Mouse (Mus musculus) limb, embryonic 10.5 days (tissue): ENCODE results near the gene Vkorc1. TPM values are rescaled to one million over a fixed set of nuclear protein-coding genes. Genes with fewer than 3 reads are reported as not detected.

Experiments
- DNase-seq: peaks from one replicate; pipeline ENCODE4 v3.0.0-alpha.2; 2017; ENCODE audit warnings: low spot score
- H3K27ac ChIP-seq: fragments of 300-500 bp; sonication (generic); 2 replicates; pipeline ENCODE4 v1.5.1; 2016; ENCODE audit warnings: mild to moderate bottlenecking
- H3K27me3 ChIP-seq: fragments of 300-500 bp; sonication (generic); 2 replicates; pipeline ENCODE4 v1.6.1; 2016; ENCODE audit warnings: low read depth, mild to moderate bottlenecking; ENCODE audit not compliant: poor library complexity, severe bottlenecking
- H3K36me3 ChIP-seq: fragments of 300-500 bp; sonication (generic); 2 replicates; pipeline ENCODE4 v1.6.1; 2016; ENCODE audit warnings: mild to moderate bottlenecking, moderate library complexity
- H3K4me1 ChIP-seq: fragments of 300-500 bp; sonication (generic); 2 replicates; pipeline ENCODE4 v1.6.1; 2016
- H3K4me3 ChIP-seq: fragments of 300-500 bp; sonication (generic); 2 replicates; pipeline ENCODE4 v1.5.1; 2016; ENCODE audit warnings: mild to moderate bottlenecking, moderate library complexity
- H3K9me3 ChIP-seq: fragments of 300-500 bp; sonication (generic); replicated peaks from 2 replicates; pipeline ENCODE4 v1.6.1; 2016; ENCODE audit warnings: mild to moderate bottlenecking
- WGBS: fragments of 180-500 bp; shearing (Covaris S2); methylation state at CpG from one replicate; pipeline ENCODE4 v1.1.7; 2016; 5-methylcytosine and 5-hydroxymethylcytosine counted together
- polyA plus RNA-seq: library from polyadenylated mRNA; unstranded; fragments of >200 nt; fragmentation: Nextera tagmentation; extraction: Ambion mirVana; gene quantifications from 2 replicates; pipeline ENCODE4 v1.2.1, GENCODE M21; 2016

The Vkorc1 gene
- polyA plus RNA-seq, 1 experiment from 2014 or later = 51.8 TPM

DNA sequence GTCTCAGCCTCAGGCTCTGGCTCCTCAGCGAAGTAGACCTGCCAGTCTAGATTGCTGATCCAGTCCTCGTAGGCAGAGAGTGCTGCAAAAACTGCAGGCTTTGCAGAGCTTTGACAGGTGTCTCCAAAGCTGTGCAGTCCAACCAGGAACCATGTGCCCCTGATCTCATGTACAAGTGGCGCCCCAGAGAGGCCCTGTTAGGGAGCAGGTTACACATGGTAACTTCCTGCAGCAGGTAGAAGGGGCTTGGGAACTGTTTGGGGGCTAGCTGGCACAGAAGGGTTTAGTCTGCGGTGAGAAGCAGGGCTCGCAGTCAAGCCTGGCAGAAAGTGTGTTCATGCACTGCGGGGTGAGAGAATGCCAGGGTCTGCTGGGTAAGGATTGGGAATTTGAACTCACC lies 8.9 kb downstream of the Vkorc1 start:
- no peak overlapping the region for H3K27ac ChIP-seq
- H3K4me1 ChIP-seq = peaks cover 9% of the 10 kb centered on the region; the same call in 1 of the 2 replicates
- 93% methylated on average over 6 of the region's 6 CpGs for WGBS
- H3K27me3 ChIP-seq = no peaks in the 10 kb centered on the region
- no peaks in the 10 kb centered on the region for H3K9me3 ChIP-seq
- DNase-seq = no peak
- H3K36me3 ChIP-seq = peaks cover 99% of the 10 kb centered on the region
- H3K4me3 ChIP-seq = no peak overlapping the region

DNA sequence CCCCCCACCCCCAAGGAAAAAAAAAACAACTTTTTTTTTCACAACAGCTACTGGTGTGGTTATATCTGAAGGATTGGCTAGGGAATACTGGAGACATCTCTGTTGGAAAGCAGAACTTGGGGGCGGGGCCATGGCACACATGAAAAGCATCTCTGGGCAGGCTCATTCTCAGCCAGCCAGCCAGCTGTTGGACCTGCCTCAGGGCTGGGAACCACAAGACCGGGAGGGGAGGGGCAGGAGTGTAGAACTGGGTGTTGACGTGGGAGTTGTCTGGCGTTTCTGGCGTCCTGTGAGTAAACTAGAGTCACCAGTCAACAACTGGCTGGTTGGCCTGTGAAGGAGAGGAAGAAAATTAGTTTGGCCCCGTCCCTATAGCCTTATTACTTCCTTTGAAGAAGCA lies 9.5 kb downstream of the Vkorc1 start:
- H3K4me1 ChIP-seq = peaks cover 9% of the 10 kb centered on the region; the same call in 1 of the 2 replicates
- no peaks in the 10 kb centered on the region for H3K27me3 ChIP-seq
- H3K36me3 ChIP-seq = peaks cover 99% of the 10 kb centered on the region
- no peak overlapping the region for H3K27ac ChIP-seq
- 71% methylated on average over 6 of the region's 6 CpGs for WGBS
- H3K4me3 ChIP-seq = no peak overlapping the region
- DNase-seq = no peak
- no peaks in the 10 kb centered on the region for H3K9me3 ChIP-seq

DNA sequence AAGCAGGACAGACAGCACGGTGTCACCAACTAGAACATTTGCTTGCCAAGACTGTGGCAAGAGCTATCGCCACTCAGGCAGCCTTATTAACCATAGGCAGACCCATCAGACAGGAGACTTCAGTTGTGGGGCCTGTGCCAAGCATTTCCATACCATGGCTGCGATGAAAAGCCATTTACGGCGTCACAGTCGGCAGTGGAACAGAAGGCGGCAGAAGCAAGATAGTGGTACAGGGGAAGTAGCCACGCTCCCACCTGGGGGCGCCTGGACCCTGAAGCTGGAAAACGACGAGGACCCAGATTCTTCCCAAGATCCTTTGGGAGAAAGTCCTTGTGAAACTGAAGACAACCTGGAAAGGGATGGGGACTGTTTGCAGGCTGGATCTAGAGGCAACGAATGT lies 15.0 kb downstream of the Vkorc1 start:
- peaks cover 81% of the 10 kb centered on the region for H3K36me3 ChIP-seq
- WGBS = 89% methylated on average over 12 of the region's 12 CpGs

DNA sequence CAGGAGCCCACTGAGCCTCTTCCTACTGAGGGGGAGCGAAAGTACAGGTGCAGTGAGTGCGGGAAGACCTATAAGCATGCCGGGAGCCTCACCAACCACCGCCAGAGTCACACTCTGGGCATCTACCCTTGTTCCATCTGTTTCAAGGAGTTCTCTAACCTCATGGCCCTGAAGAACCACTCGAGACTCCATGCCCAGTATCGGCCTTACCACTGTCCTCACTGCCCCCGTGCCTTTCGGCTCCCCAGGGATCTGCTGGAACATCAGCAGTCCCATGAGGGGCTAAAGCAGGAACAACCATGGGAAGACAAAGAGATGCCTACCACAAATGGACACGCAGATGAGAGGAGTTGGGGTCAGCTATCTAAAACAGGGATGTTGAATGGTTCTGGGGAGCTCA lies 16.1 kb downstream of the Vkorc1 start:
- no peak for DNase-seq
- H3K36me3 ChIP-seq = peaks cover 69% of the 10 kb centered on the region
- WGBS = 96% methylated on average over 9 of the region's 9 CpGs
- H3K4me3 ChIP-seq = no peak overlapping the region
- H3K27me3 ChIP-seq = no peaks in the 10 kb centered on the region
- H3K9me3 ChIP-seq = no peaks in the 10 kb centered on the region
- H3K4me1 ChIP-seq = peaks cover 20% of the 10 kb centered on the region
- no peak overlapping the region for H3K27ac ChIP-seq

More for the DNA sequence above, 15.0 kb downstream of the Vkorc1 start:
- DNase-seq = no peak
- Histone ChIP-seq H3K4me3 (no peak overlapping the region), H3K9me3 (no peaks in the 10 kb centered on the region), H3K27me3 (no peaks in the 10 kb centered on the region), H3K27ac (no peak overlapping the region), H3K4me1 (peaks cover 17% of the 10 kb centered on the region)

DNA sequence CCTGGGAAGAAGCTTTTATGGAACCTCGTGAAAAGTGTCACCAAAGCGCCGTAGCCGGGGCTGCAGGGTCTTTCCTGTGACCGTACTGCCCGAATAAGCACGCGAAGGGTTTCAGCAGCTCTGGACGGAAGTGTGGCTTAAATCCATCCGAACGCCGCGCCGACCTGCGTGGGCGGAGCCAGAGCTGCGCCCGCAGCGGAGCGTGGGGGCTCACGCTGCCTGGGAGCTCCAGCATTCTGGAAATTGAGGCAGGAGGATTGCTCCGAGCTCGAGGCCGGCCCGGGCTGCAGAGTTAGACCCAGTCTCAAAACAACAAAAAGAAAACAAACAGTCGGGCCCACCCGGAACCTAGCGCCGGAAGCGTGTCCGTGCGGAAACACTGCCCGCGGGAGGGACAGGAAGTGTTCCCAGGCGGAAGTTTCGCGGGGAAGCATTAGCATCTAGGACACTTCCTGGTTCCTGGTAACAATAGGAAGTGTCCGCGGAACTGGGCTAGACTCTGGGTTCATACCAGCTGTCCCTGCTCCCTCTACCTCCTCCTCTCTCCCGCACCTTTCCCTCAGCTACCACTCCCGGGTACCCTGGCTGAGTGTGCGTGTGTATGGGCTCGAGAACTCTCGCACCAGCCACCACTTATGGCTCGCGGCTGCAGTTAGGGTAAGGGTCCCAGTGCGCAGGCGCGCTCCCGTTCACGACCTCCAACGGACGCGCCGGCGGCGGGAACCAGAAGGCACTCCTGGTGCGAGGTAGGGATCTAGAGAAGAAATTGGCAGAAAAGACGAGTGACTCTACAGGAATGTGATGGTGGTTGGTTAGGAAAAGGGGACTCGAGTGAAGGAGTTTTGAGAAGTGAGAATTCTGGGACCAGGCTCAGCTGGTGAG lies 18.7 kb downstream of the Vkorc1 start, which contains the start of gene Zfp668:
Gene Zfp668, minus strand, starts transcription at position 362 of the 882 bp plus-strand sequence.
- H3K4me1 ChIP-seq = peaks cover 23% of the 10 kb centered on the region
- H3K4me3 ChIP-seq = peak within 1 kb of the TSS; percentile 94
- H3K36me3 ChIP-seq = peaks cover 65% of the 10 kb centered on the region
- DNase-seq = peak; percentile 97
- peak within 1 kb of the TSS; percentile 99 for H3K27ac ChIP-seq
- WGBS = under 1% methylated on average over 60 of the region's 60 CpGs
- no peaks in the 10 kb centered on the region for H3K9me3 ChIP-seq
- H3K27me3 ChIP-seq = no peaks in the 10 kb centered on the region

DNA sequence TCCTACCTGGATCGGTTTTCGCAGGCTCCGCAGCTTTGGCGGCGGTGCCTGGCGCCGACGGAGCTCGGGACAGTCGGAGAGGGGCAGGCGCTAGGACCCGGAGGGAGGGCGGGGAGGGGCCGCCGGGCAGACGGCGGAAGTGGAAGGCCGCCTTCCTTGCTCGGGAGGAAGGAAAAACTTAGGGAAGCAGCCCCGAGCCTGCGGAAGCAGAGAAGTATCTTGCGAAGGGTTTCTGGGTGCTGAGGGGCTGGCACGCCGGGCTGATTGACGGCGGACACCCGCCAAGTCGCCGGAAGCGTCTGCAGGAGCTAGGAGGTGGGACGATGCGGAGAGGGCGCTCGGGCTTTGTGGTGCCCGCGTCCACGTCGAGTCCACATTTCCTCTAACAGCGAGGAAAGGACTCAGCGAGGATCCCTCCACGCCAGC lies 19.4 kb downstream of the Vkorc1 start, which contains the start of gene Zfp646:
Gene Zfp646, plus strand, starts transcription at position 181 of the 426 bp plus-strand sequence.
- H3K27ac ChIP-seq = peak within 1 kb of the TSS; percentile 99
- peaks cover 65% of the 10 kb centered on the region for H3K36me3 ChIP-seq
- peak within 1 kb of the TSS; percentile 94 for H3K4me3 ChIP-seq
- H3K4me1 ChIP-seq = peaks cover 23% of the 10 kb centered on the region
- no peaks in the 10 kb centered on the region for H3K27me3 ChIP-seq
- peak; percentile 96 for DNase-seq
- no peaks in the 10 kb centered on the region for H3K9me3 ChIP-seq
- under 1% methylated on average over 41 of the region's 41 CpGs for WGBS

DNA sequence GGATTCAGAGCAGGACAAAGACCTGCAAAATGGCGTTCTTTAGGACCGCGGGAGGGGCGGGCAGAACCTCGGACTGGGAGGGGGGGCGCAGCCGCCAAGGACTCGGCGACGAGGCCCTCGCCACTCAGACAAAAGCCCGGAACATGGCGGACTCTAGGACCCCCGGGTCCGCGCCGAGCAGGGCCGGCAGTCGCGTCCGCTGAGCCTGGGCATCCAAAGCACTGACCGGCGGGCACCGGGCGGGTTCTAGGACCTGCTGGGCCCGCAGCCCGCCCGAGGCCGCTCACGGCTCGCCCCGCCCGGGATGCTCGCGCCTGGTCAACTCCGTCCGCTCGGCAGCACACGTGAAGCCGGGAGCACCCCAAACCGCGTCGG lies 19.8 kb downstream of the Vkorc1 start:
- under 1% methylated on average over 40 of the region's 43 CpGs for WGBS
- H3K36me3 ChIP-seq = peaks cover 65% of the 10 kb centered on the region
- peak; percentile 100 for DNase-seq
- no peaks in the 10 kb centered on the region for H3K27me3 ChIP-seq
- H3K4me3 ChIP-seq = peak overlapping the region; percentile 94
- H3K9me3 ChIP-seq = no peaks in the 10 kb centered on the region
- H3K4me1 ChIP-seq = peaks cover 23% of the 10 kb centered on the region
- peak overlapping the region; percentile 99 for H3K27ac ChIP-seq

DNA sequence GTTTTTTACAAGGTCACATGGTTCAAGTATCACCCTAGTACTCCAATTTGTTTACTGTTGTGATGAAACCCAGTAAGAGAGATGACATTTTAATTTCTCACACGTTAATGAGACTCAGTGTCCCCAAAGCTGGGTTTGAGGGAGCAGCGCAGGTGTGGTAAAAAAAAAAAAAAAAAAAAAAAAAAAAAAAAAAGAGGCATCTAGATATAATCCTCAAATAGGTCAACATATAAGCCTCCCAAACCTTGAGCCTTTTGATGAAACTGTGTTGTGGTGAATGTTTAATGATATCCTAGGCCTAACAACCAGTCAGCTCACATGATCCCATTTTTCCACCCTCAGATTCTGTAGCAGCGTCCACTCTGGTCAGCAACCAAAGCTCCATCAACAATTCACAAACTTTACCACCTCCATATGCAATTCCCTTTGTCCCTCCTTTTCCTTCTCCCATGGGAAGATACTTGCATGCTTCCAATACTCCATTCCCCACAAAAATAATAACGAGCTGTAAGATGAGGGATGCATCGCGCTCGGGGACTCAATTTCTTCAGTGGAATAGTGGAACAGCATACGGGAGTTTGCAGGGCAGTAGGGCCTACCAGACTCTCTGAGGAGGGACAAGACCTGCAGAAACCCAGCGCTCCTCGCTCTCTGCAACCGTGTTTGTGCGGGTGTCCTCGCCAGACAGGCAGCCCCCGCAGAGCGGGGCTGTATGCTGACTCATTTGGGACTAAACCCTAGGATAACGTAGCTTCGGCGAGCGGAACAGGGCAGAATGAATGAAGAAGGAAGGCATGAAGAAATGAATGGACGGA lies 20.4 kb downstream of the Vkorc1 start:
- Histone ChIP-seq H3K4me3 (peak overlapping the region; percentile 94), H3K4me1 (peaks cover 23% of the 10 kb centered on the region), H3K27ac (peak overlapping the region; percentile 99), H3K9me3 (no peaks in the 10 kb centered on the region), H3K36me3 (peaks cover 65% of the 10 kb centered on the region), H3K27me3 (no peaks in the 10 kb centered on the region)
- WGBS = 6% methylated on average over 20 of the region's 20 CpGs
- DNase-seq = no peak

DNA sequence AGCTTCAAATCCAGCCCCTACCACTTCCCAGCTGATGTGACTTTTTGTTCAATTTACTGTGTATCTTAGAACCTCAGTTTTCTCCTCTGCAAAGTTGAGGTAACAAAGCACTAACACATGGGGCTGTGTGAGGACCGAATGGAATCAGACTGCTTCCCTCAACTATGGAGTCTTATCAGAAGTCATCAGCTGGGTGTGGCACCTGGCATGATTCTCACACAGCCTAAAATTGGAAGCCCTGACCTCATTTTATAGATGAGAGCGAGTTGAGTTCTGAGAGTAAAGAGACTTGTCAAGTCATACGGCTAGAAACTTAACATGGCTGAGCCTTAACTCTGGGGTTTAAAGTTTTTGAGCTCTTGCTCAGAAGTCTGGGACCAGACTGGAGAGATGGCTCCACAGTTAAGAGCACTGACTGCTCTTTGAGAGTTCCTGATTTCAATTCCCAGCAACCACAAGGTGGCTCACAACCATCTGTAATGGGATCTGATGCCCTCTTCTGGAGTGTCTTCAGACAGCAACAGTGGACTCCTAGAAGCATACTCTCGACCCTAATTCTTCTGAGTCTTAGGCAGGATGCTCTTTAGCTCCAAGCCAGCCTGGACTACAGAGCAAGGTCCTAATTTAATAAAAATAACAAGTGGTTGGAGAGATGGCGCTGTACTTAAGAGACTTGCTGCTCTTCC lies 25.1 kb downstream of the Vkorc1 start:
- no peak overlapping the region for H3K4me3 ChIP-seq
- H3K4me1 ChIP-seq = peaks cover 15% of the 10 kb centered on the region
- H3K36me3 ChIP-seq = peaks cover 85% of the 10 kb centered on the region
- no peaks in the 10 kb centered on the region for H3K27me3 ChIP-seq
- WGBS = 84% methylated on average over 5 of the region's 5 CpGs
- DNase-seq = no peak
- H3K9me3 ChIP-seq = no peaks in the 10 kb centered on the region
- no peak overlapping the region for H3K27ac ChIP-seq

DNA sequence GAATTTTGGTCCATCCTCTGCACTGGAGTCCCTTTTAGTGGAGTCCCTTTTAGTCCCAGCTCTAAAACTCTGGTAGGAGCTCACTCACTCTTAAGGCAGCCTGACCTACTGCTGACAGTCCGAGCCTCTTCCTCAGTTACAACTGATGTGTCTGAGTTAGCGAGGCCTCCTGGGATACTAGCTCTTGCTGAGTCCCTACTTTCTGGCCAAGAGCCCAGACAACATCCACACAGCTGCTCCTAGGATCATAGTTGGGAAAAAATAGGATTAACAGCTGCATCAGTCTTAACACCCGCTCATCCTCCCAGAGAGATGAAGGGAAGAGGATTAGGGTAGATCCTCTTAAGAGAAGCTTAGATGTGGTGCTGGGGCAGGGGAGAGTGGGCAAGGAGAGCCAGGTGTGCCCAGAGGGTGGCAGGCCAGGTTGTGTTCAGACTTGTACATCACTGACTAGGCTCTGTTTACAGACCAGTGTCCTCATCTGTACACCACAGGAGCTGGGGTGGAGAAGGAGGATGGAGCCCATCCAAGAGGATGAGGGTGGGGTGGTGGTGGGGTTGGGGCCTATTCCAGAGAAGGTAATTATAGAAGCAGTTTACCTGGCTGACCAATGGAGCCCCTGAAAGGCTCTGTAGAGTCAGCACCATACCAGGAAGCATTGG lies 26.1 kb downstream of the Vkorc1 start:
- Histone ChIP-seq H3K27ac (no peak overlapping the region), H3K4me3 (no peak overlapping the region), H3K4me1 (peaks cover 12% of the 10 kb centered on the region), H3K36me3 (peaks cover 95% of the 10 kb centered on the region), H3K27me3 (no peaks in the 10 kb centered on the region), H3K9me3 (no peaks in the 10 kb centered on the region)
- no peak for DNase-seq
- WGBS = 88% methylated on average over 3 of the region's 3 CpGs

DNA sequence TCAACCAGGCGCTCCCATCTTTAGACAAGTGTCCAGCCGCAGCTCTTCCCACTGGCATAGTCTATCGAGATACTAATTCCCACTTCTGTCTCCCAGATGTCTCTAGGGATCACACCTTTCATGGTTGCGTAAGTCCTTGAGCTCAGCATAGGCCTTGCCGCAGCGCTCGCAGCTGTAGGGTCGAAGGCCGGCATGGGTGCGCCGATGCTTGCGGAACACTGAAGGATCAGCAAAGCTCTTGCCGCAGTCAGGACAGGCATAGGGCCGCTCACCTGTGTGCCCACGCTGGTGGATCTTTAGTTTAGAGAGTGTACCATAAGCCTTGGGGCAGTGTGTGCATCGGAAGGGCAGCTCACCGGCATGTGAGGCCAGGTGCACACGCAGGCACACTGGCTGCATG lies 27.8 kb downstream of the Vkorc1 start:
- Histone ChIP-seq H3K9me3 (no peaks in the 10 kb centered on the region), H3K4me3 (no peak overlapping the region), H3K27me3 (no peaks in the 10 kb centered on the region), H3K36me3 (peaks cover 81% of the 10 kb centered on the region), H3K27ac (no peak overlapping the region), H3K4me1 (no peaks in the 10 kb centered on the region)
- no peak for DNase-seq
- 97% methylated on average over 18 of the region's 18 CpGs for WGBS

DNA sequence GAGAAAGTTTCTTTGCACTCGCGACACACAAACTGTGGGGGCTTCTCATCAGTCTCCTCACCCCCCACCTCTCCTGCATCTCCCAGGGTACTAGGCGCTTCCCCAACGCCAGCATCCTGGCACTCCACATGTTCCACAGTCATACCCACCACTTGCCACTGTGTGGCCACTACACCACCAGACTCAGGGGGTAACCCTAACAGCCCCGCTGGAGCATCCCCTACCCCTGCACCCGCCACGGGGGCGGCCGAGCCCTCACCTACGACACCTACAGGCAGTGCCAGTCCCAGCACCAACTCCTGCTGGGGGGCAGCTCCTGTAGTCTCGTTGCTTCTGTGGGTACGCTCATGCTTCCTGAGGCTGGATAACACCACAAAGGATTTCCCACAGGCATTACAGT lies 29.0 kb downstream of the Vkorc1 start:
- peaks cover 71% of the 10 kb centered on the region for H3K36me3 ChIP-seq
- no peak for DNase-seq
- no peak overlapping the region for H3K4me3 ChIP-seq
- H3K27me3 ChIP-seq = no peaks in the 10 kb centered on the region
- 94% methylated on average over 12 of the region's 12 CpGs for WGBS
- H3K27ac ChIP-seq = no peak overlapping the region
- no peaks in the 10 kb centered on the region for H3K9me3 ChIP-seq
- no peaks in the 10 kb centered on the region for H3K4me1 ChIP-seq
